Mouse (Mus musculus) neural tube, embryonic 15.5 days (tissue): Measurements from ENCODE around the gene Pmm2. TPM values are rescaled to one million over a fixed set of nuclear protein-coding genes. Genes with fewer than 3 reads are reported as not detected.

Experiments
- microRNA-seq: library from miRNA; unstranded; fragments of <30 nt; microRNA quantifications from one replicate; pipeline ENCODE4, GENCODE M21; 2017
- polyA plus RNA-seq: library from polyadenylated mRNA; unstranded; fragments of >200 nt; fragmentation: Nextera tagmentation; extraction: Ambion mirVana; gene quantifications from 2 replicates; pipeline ENCODE4 v1.2.1, GENCODE M21; 2015

Gene Pmm2
- polyA plus RNA-seq, 1 experiment from 2014 or later = 38.2 TPM

Small RNA genes within 50 kb of the gene (microRNA-seq; reads per million reads assigned to microRNA genes)
- gene Gm22137 = not detected

Other genes starting within 250 kb of the Pmm2 start
- 1.3 and 1.5 TPM in 2 replicates for gene Tmem114, start 212.5 kb upstream of the Pmm2 start, polyA plus RNA-seq
- 45.7 and 54.2 TPM in 2 replicates for gene Mettl22, start 166.9 kb upstream of the Pmm2 start, polyA plus RNA-seq
- 111 TPM in 2 replicates for gene Abat, start 124.2 kb upstream of the Pmm2 start, polyA plus RNA-seq
- gene Tmem186, start within 50 bp of the Pmm2 start, polyA plus RNA-seq = 20.0 and 22.0 TPM in 2 replicates
- 141 and 152 TPM in 2 replicates for gene Carhsp1, start 34.5 kb downstream of the Pmm2 start, polyA plus RNA-seq
- gene Gm5767, start 43.1 kb downstream of the Pmm2 start, polyA plus RNA-seq = not detected in 2 replicates
- gene Usp7, start 154.6 kb downstream of the Pmm2 start, polyA plus RNA-seq = 27.8 TPM in 2 replicates
- gene 1810013L24Rik, start 192.4 kb downstream of the Pmm2 start, polyA plus RNA-seq = 23.4 and 25.3 TPM in 2 replicates